Mouse (Mus musculus): Measurements from ENCODE around the gene Rpl10-ps3.
A peak's percentile ranks its signal among the peaks of the same experiment; 100 is the strongest.

Gene Rpl10-ps3

DNA sequence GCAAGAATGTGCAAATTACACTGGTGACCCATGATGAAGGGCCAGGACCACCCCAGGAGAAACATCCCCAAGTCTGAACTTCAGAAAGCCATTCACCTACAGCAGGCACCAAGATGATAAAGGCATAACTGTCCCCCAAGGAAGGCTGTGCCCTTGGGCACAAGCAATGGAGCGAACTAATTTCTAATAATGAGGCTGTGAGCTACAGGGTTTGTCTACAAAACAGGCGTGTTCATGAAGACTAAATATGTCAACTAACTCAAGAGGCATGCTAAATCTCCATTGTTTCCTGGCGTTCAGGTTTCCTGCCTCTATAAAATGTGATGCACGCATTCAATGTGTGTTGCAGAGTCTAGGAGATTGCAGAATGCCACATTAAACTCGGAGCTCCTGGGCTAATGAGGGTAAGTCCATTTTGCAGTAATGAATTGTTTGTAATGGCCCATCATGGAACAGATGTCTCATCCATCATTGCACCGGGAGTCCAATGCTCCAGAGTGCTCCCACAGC lies 33.7 kb downstream of the Rpl10-ps3 start:
- DNase-seq (ENCODE audit: low read depth, low spot score): no peak

DNA sequence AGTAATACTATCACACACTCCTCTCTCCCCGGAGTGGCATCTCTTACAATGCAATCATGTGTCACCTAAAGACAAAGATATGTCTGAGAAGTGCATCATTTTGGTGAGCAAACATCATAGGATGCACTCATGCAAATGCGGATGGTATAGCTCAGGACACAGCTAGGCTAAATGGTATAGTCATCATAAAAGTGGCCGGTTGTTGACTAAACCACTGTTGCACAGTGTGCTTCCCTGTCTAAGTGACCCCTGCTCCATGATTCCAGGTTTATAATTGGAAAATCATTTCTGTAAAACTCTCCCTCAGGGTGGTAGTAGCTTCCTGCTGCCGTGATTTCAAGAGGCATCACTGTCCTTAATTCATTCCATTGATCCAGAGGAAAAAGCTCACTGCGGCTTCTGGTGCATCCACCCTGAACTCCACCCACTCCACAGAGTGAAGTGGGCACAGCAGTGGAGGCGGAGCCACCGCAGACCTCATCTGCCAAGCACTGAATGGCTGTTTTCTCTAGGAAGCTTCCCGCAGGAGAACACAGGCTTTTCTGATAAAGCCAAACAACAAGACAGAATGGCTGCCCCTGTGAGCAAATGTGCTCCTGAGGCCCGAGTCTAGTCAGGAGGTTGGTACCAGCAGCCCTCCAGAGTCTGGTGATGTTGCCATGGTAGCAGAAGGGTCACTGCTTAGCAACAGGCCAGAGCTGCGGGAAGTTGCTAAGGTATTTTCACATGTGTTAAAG lies 38.9 kb downstream of the Rpl10-ps3 start:
- DNase-seq (ENCODE audit: low read depth, low spot score): peak; percentile 14

DNA sequence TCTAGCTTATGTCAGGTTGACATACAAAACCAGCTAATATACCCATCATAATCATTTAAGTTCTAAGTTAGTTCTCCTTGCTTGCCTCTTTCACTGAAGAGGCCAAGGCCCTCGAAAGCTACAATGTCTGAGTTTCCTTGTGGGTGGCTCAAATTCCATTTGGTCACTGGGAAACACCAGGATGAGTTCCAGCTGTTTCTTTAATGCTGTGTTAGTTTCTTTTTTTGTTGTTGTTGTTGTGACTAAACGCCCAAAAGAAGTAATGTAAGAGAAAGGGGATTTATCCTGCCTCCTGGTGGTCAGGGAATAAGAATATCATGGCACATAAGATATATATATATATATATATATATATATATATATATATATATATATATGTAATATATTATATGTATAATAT lies 39.7 kb downstream of the Rpl10-ps3 start:
- no peak for DNase-seq (ENCODE audit: low read depth, low spot score)

DNA sequence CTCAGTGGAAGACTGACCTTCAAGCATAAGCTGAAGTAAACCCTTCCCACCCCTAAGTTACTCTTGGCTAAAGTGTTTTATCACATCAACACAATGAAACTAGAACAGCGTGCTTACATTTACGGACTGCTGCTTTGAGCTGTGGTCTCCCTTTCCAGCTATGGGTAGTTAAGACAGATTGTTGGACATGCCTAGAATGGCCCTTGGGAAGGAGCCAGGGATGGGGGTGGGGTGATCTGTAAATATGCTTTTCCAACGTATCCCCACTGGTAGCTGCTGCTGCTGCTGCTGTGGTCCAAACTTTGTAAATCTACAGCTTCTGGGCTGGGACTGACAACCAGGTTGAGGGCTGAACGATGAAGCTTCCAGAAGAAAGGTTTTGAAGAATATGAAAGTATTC lies 40.8 kb downstream of the Rpl10-ps3 start:
- no peak for DNase-seq (ENCODE audit: low read depth, low spot score)

DNA sequence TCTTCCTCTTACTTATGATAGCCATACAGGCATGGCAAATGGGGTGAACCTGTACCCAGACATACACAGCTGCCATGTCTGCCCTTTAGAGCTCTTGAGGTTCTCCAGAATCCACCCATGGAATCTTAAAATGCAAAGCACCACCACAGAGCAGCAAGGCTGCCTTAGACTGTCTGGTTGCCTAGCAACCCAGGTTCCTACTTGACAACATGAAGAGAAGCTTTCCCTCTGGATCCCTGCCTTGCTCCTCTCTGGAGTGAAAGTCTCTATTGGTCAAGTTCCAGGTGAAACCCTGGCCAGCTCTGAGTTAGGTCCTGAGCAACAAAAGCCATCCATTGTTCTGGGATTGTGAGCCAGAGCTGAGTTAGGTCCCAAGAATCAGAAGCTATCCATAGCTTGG lies 43.0 kb downstream of the Rpl10-ps3 start:
- no peak for DNase-seq (ENCODE audit: low read depth, low spot score)

DNA sequence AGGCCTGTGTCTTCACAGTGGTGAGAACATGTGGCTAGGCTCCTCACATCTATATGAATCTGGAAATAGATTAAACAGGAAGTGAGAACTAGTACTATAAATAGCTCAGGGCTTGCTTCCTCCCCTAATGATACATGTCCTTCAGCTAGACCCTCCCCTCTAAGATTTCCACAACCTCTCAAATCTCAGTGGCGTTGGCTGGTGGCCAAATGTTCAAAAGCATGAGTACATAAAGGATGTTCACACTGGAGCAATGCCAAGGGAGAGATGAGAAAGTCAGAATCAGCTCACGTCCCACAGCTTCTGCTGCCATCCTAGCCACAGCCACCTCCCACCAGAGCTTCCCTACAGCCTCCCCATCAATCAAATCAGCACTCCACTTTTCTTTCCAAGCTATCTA lies 46.4 kb downstream of the Rpl10-ps3 start:
- DNase-seq (ENCODE audit: low read depth, low spot score): no peak

Measured in embryo, embryonic 11.5 days (tissue).